Mouse (Mus musculus) MEL (cell line): ENCODE data around the gene Stn1.

Experiments
- CTCF ChIP-seq, 3 experiments: IDR thresholded peaks in 2 of 3; conservative IDR thresholded peaks in 1 of 3; 2 replicates each; pipeline ENCODE4 v1.5.1; 2011 to 2012; ENCODE audit warnings: low read length in 3 of 3, low read depth in 2 of 3, mild to moderate bottlenecking in 2 of 3, improper control_type of control experiment in 1 of 3, inconsistent platforms in 1 of 3, mixed read lengths in 1 of 3, moderate library complexity in 1 of 3; ENCODE audit not compliant: control insufficient read depth in 1 of 3, insufficient read depth in 1 of 3, poor library complexity in 1 of 3, severe bottlenecking in 1 of 3
- MEF2A ChIP-seq: IDR thresholded peaks from 2 replicates; pipeline ENCODE4 v1.6.1; 2014; ENCODE audit warnings: low read depth, mild to moderate bottlenecking, inconsistent platforms, low read length, improper control_type of control experiment; ENCODE audit not compliant: poor library complexity, insufficient replicate concordance, severe bottlenecking; ENCODE audit errors: extremely low read depth

- TF ChIP-seq MEF2A (no peak), CTCF (IDR thresholded peaks at IDR 0.05 in 2 of 3, conservative IDR thresholded peaks at IDR 0.05 in 1 of 3; ENCODE audit: control insufficient read depth in 1 of 3, insufficient read depth in 1 of 3, low read depth in 2 of 3, low read length in 3 of 3, poor library complexity in 1 of 3, severe bottlenecking in 1 of 3) (no peak)
These were observed 78.7 kb downstream of the Stn1 start for GRCm38 (mm10) chr19:47458504-47459161.
